Mouse (Mus musculus) hindbrain, embryonic 11.5 days (tissue): ENCODE measurements at regions not wholly inside any gene's neighbourhood (a gene's known extent, or its start where the extent isn't known, plus 50 kb on each side); places are given as distances from the start of the nearest gene placed in this dataset.

Experiments
- ATAC-seq: fragments of 200-750 bp; cut with Nextera tagmentation; 2 replicates; pipeline ENCODE4 v1.8.0; 2017; ENCODE audit warnings: mild to moderate bottlenecking, moderate TSS enrichment, moderate library complexity; ENCODE audit not compliant: low FRiP score
- DNase-seq: peaks from one replicate; pipeline ENCODE4 v3.0.0-alpha.2; 2015; ENCODE audit warnings: low spot score
- H3K27ac ChIP-seq: fragments of 300-500 bp; sonication (generic); 2 replicates; pipeline ENCODE4 v1.5.1; 2014; ENCODE audit warnings: mild to moderate bottlenecking, low read depth, low read length
- H3K27me3 ChIP-seq: fragments of 300-500 bp; sonication (generic); 2 replicates; pipeline ENCODE4 v1.6.1; 2014; ENCODE audit warnings: mild to moderate bottlenecking, low read length, moderate library complexity, mixed read lengths; ENCODE audit not compliant: control insufficient read depth, insufficient read depth
- H3K36me3 ChIP-seq: fragments of 300-500 bp; sonication (generic); 2 replicates; pipeline ENCODE4 v1.6.1; 2014; ENCODE audit warnings: mild to moderate bottlenecking, low read length, moderate library complexity, mixed read lengths; ENCODE audit not compliant: control insufficient read depth, insufficient read depth
- H3K4me1 ChIP-seq: fragments of 300-500 bp; sonication (generic); replicated peaks from 2 replicates; pipeline ENCODE4 v1.6.1; 2014; ENCODE audit warnings: low read length, mixed read lengths; ENCODE audit not compliant: control insufficient read depth, insufficient read depth
- H3K4me2 ChIP-seq: fragments of 300-500 bp; sonication (generic); replicated peaks from 2 replicates; pipeline ENCODE4 v1.6.1; 2014; ENCODE audit warnings: mild to moderate bottlenecking, low read depth, low read length
- H3K4me3 ChIP-seq: fragments of 300-500 bp; sonication (generic); 2 replicates; pipeline ENCODE4 v1.5.1; 2014; ENCODE audit warnings: low read depth, low read length
- H3K9ac ChIP-seq: fragments of 300-500 bp; sonication (generic); 2 replicates; pipeline ENCODE4 v1.6.1; 2014; ENCODE audit warnings: low read depth, low read length
- H3K9me3 ChIP-seq: fragments of 300-500 bp; sonication (generic); 2 replicates; pipeline ENCODE4 v1.6.1; 2016; ENCODE audit warnings: low read length; ENCODE audit not compliant: control insufficient read depth
- WGBS: fragments of 180-500 bp; shearing (Covaris S2); extraction: QIAGEN DNeasy Blood & Tissue Kit; methylation state at CpG from one replicate; pipeline ENCODE4 v1.1.7; 2014; 5-methylcytosine and 5-hydroxymethylcytosine counted together

DNA sequence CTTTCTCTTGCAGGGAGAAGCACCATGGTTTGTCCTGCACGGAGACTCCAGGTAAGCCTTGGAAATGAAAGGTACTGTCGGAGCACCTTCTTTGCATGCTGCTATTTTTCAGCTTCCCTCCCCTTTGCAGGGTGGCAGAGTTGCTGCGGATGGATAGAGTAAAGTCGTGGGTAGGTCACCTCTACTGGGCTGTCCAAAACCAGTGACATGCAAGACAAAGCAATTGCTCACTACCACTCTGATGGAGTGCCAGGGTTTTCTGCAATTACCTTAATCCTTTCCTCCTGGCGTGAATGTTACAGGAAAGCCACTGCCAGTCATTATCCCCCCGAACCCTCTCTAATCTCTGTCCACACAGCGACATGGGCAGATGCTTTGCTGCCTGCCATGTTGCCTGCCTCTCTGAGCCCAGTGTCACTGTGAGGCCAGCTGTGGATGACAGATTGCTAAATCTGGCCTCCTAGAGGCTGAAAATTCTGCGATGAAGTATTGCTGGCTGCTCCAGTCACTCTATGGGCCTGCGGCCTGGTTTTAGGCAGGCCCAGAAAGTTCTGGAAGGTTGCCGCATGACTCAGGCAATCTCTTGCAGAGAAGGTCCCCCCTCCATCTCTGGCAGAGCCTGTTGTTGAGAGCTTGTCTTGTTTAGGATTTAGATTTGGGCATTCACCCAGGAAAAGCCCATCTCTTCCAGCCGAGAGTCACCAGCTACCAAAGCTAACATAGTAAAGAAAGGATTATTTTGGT is 54.1 kb upstream of the Sod3 start:
- Histone ChIP-seq H3K4me1 (no peaks in the 10 kb centered on the region), H3K36me3 (no peaks in the 10 kb centered on the region), H3K9ac (no peak overlapping the region), H3K9me3 (no peaks in the 10 kb centered on the region), H3K27ac (no peak overlapping the region), H3K4me3 (no peak overlapping the region), H3K4me2 (no peak overlapping the region), H3K27me3 (no peaks in the 10 kb centered on the region)
- 88% methylated on average over 11 of the region's 11 CpGs for WGBS
- ATAC-seq (no peak), DNase-seq (no peak)

DNA sequence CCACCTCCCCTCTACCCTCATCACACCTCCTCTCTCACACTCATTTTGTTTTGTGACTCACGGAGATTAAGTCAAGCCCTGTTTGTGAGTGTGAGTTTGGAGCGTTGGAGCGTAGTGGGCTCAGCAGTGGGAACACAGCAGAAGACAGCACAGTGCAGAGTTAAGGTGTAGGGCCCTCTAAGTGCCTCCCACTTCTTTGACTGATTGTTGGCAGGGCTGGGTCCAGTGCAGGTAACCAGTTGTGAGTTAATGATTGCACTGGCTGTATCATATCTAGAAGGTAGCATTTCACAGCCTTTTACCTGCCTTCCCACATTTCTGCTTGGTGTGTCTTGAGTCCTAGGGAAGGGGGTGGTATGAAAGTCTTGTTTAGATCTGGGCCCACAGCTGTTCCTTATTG is 67.3 kb upstream of the Sod3 start:
- H3K4me3 ChIP-seq, result no peak overlapping the region
- no peaks in the 10 kb centered on the region for H3K4me1 ChIP-seq
- no peaks in the 10 kb centered on the region for H3K36me3 ChIP-seq
- no peak overlapping the region for H3K4me2 ChIP-seq
- 93% methylated on average over 3 of the region's 3 CpGs for WGBS
- H3K27ac ChIP-seq, result no peak overlapping the region
- no peak overlapping the region for H3K9ac ChIP-seq
- DNase-seq (no peak), ATAC-seq (no peak)
- no peaks in the 10 kb centered on the region for H3K27me3 ChIP-seq
- H3K9me3 ChIP-seq, result no peaks in the 10 kb centered on the region

DNA sequence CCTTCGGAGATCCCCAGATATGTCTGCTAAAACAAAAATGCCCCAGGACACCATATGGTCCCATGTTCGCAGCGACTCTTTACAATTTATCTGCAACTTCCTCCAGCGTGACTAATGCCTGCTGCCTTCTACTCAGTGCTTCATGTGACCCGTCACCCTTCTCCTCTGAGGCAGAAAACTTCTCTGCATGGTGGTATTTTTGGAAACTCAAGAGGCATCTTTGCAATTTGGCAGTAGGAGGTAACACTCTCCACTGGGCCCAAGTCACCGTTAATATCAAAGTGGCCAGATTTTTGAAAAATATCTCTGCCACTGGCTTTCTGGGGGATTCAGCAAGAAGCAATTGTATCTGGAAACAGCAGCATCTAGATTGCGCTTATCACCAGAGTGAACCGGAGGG is 69.1 kb upstream of the Sod3 start:
- WGBS, result 74% methylated on average over 8 of the region's 8 CpGs
- Histone ChIP-seq H3K27ac (no peak overlapping the region), H3K4me1 (no peaks in the 10 kb centered on the region), H3K9ac (no peak overlapping the region), H3K4me3 (no peak overlapping the region), H3K36me3 (no peaks in the 10 kb centered on the region), H3K27me3 (no peaks in the 10 kb centered on the region), H3K4me2 (no peak overlapping the region), H3K9me3 (no peaks in the 10 kb centered on the region)
- ATAC-seq (no peak), DNase-seq (no peak)

DNA sequence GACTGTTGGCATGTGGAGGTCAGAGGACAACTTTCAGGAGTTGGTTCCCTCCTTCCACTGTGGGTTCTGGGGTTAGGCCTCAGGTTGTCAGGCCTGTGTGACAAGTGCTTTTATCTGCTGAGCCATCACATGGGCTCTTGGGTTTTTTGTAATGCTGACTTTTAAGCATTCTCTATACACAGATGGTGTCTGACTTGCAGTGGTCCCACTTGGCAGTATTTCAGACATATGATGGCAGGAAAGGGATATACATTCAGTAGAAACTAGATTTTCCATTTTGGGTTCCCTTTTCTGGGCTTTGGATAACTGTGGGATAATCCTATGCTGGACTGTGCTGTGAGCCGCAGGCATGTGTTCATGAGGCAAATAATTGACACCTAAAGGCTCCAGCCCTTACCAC is 75.3 kb upstream of the Sod3 start:
- Histone ChIP-seq H3K4me2 (no peak overlapping the region), H3K9me3 (no peaks in the 10 kb centered on the region), H3K36me3 (no peaks in the 10 kb centered on the region), H3K4me3 (no peak overlapping the region), H3K27ac (no peak overlapping the region), H3K9ac (no peak overlapping the region), H3K27me3 (no peaks in the 10 kb centered on the region), H3K4me1 (no peaks in the 10 kb centered on the region)
- ATAC-seq (no peak), DNase-seq (no peak)
- 86% methylated on average over 1 of the region's 1 CpGs for WGBS

DNA sequence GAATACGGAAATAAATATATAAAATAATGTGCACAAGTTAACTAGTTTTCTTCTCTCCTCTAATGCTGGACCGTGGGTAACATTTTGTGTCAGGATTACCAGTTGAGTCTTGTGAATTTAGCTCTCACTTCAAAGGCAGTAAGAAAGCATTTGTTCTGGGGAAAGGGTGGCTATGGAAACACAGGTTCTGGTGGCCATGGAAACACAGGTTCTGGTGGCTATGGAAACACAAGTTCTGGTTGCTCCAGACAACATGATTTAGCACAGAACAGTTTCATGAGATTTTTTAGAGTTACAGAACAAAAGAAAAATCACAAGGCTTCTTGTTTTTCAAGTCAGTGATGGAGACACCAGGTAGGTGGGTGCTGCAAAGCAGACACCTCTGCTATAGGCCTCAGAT is 82.7 kb upstream of the Sod3 start:
- Histone ChIP-seq H3K27ac (no peak overlapping the region), H3K4me3 (no peak overlapping the region), H3K9ac (no peak overlapping the region), H3K4me2 (no peak overlapping the region), H3K36me3 (no peaks in the 10 kb centered on the region), H3K4me1 (no peaks in the 10 kb centered on the region), H3K27me3 (no peaks in the 10 kb centered on the region), H3K9me3 (no peaks in the 10 kb centered on the region)
- DNase-seq, result no peak
- WGBS, result 86% methylated on average over 2 of the region's 2 CpGs
- no peak for ATAC-seq

DNA sequence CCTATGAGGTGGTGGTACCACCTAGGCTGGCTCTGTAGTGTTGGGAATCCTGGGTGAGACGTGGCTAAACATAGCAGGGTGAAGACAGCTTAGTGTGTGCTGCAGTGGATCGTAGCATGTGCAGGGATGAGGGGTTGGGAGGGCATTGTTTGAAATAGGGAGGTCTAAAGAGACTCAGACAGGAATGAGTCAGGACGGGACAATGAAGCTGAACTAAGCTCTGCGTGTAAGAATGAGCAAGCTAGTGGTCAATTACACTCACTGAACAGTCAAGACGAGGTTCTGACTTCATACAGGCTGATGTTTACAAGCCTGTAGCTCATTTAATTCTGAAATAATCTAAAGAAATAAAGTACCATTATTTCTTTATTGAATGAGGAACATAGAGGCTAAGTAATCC is 85.5 kb upstream of the Sod3 start:
- no peak overlapping the region for H3K4me3 ChIP-seq
- no peak overlapping the region for H3K9ac ChIP-seq
- ATAC-seq, result no peak
- H3K27ac ChIP-seq, result no peak overlapping the region
- DNase-seq, result no peak
- WGBS, result 69% methylated on average over 5 of the region's 5 CpGs
- no peaks in the 10 kb centered on the region for H3K27me3 ChIP-seq
- no peak overlapping the region for H3K4me2 ChIP-seq
- H3K36me3 ChIP-seq, result no peaks in the 10 kb centered on the region
- H3K9me3 ChIP-seq, result no peaks in the 10 kb centered on the region
- no peaks in the 10 kb centered on the region for H3K4me1 ChIP-seq

DNA sequence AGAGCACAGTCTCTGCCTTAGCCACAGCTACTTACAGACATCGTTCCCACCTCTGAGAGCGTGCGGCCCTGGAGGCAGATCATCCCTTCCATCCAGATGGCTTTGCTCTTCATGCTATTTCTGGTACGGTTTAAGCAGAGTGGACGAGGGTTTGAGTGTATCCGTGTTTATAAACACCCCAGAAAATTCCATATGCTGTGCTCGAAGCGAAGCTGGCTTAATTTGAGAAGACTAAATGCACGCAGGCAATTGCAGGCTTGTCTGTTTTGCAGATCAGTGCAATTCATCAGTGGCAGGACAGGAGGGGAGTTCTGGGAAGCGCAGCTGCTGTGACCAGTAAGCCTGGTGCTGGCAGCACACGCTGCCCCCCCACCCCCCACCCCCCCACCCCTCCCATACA is 72.9 kb upstream of the Dhx15 start:
- Histone ChIP-seq H3K36me3 (no peaks in the 10 kb centered on the region), H3K4me2 (no peak overlapping the region), H3K4me3 (no peak overlapping the region), H3K4me1 (no peaks in the 10 kb centered on the region), H3K27ac (no peak overlapping the region), H3K9ac (no peak overlapping the region), H3K9me3 (no peaks in the 10 kb centered on the region), H3K27me3 (no peaks in the 10 kb centered on the region)
- no peak for ATAC-seq
- DNase-seq, result no peak
- WGBS, result 89% methylated on average over 11 of the region's 11 CpGs

DNA sequence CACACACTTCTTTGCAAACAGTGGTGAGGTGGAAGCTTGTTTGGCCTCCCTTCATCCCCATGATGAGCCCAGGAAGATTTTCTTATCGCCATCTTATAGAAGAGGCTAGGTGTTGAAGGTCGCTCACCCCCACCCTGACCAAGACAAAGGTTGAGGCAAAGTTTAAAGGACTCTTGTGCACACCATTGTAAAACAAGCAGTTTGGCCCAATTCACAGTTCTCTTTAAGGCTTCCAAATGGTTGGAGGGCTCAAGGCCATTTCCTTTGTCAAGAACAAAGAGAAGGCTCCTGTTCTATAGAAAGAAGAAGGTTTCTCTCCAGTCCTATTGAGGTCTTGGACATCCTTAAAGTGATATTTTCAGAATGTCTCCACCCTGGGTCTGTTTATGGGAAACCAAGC is 67.8 kb upstream of the Dhx15 start:
- ATAC-seq, result no peak
- Histone ChIP-seq H3K4me3 (no peak overlapping the region), H3K27ac (no peak overlapping the region), H3K9ac (no peak overlapping the region), H3K9me3 (no peaks in the 10 kb centered on the region), H3K36me3 (no peaks in the 10 kb centered on the region), H3K4me1 (no peaks in the 10 kb centered on the region), H3K27me3 (no peaks in the 10 kb centered on the region), H3K4me2 (no peak overlapping the region)
- DNase-seq, result no peak
- WGBS, result 84% methylated on average over 2 of the region's 2 CpGs

DNA sequence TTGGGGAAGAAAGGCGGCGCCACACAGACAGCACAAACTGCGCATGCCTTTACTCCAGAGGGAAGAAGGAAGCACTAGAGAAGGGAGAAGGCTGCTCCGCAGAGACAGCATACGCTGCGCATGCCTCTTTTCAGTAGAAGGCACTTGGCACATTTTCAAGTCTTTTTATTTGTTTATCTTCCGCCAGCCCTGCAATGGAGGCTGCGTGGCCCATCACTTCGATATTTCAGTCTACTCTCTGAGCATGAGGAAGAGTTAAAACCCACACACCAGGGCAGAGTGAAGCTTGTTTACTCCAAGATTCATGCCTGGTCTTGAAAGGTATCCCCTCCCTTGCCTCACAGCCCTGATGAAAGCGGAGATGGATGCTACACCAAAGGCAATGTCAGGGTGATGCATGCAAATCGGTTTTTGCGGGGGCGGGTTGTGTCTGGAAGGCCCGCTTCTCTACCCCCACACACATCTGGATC is 64.3 kb upstream of the Dhx15 start:
- Histone ChIP-seq H3K9ac (no peak overlapping the region), H3K4me3 (no peak overlapping the region), H3K27ac (no peak overlapping the region), H3K36me3 (no peaks in the 10 kb centered on the region), H3K4me2 (no peak overlapping the region), H3K4me1 (no peaks in the 10 kb centered on the region), H3K9me3 (no peaks in the 10 kb centered on the region), H3K27me3 (no peaks in the 10 kb centered on the region)
- no peak for ATAC-seq
- WGBS, result 84% methylated on average over 14 of the region's 14 CpGs
- no peak for DNase-seq
